Mouse (Mus musculus) lung, embryonic 14.5 days (tissue): ENCODE data around the gene Ccdc74a. TPM values are rescaled to one million over a fixed set of nuclear protein-coding genes. Genes with fewer than 3 reads are reported as not detected.

Source experiments
- ATAC-seq: fragments of 200-750 bp; cut with Nextera tagmentation; 2 replicates; pipeline ENCODE4 v1.8.0; 2017; ENCODE audit warnings: mild to moderate bottlenecking, moderate TSS enrichment, moderate library complexity; ENCODE audit not compliant: insufficient read depth
- DNase-seq: peaks from one replicate; pipeline ENCODE4 v3.0.0-alpha.2; 2015
- H3K27ac ChIP-seq: fragments of 300-500 bp; sonication (generic); 2 replicates; pipeline ENCODE4 v1.5.1; 2014; ENCODE audit warnings: low read depth, mild to moderate bottlenecking, moderate library complexity
- H3K27me3 ChIP-seq: fragments of 300-500 bp; sonication (generic); 2 replicates; pipeline ENCODE4 v1.6.1; 2014; ENCODE audit warnings: low read length, control low read depth; ENCODE audit not compliant: insufficient read depth
- H3K36me3 ChIP-seq: fragments of 300-500 bp; sonication (generic); 2 replicates; pipeline ENCODE4 v1.6.1; 2014; ENCODE audit warnings: control low read depth; ENCODE audit not compliant: insufficient read depth
- H3K4me1 ChIP-seq: fragments of 300-500 bp; sonication (generic); 2 replicates; pipeline ENCODE4 v1.6.1; 2014; ENCODE audit warnings: antibody characterized with exemption, control low read depth; ENCODE audit not compliant: insufficient read depth
- H3K4me2 ChIP-seq: fragments of 300-500 bp; sonication (generic); 2 replicates; pipeline ENCODE4 v1.6.1; 2014; ENCODE audit warnings: mild to moderate bottlenecking
- H3K4me3 ChIP-seq: fragments of 300-500 bp; sonication (generic); 2 replicates; pipeline ENCODE4 v1.5.1; 2014; ENCODE audit warnings: low read depth, low read length
- H3K9ac ChIP-seq: fragments of 300-500 bp; sonication (generic); 2 replicates; pipeline ENCODE4 v1.6.1; 2014
- H3K9me3 ChIP-seq: fragments of 300-500 bp; sonication (generic); 2 replicates; pipeline ENCODE4 v1.6.1; 2016; ENCODE audit warnings: low read depth, low read length, control low read depth
- CTCF ChIP-seq: IDR thresholded peaks from 2 replicates; pipeline ENCODE4 v1.5.1; 2016; ENCODE audit warnings: antibody characterized with exemption, low read depth
- WGBS: fragments of 180-500 bp; shearing (Covaris S2); extraction: QIAGEN DNeasy Blood & Tissue Kit; methylation state at CpG from one replicate; pipeline ENCODE4 v1.1.7; 2014; 5-methylcytosine and 5-hydroxymethylcytosine counted together
- polyA plus RNA-seq: library from polyadenylated mRNA; unstranded; fragments of >200 nt; fragmentation: Nextera tagmentation; extraction: Ambion mirVana; gene quantifications from 2 replicates; pipeline ENCODE4 v1.2.1, GENCODE M21; 2014

The Ccdc74a gene
- polyA plus RNA-seq, 1 experiment from 2014 or later: 5.3 TPM

DNA sequence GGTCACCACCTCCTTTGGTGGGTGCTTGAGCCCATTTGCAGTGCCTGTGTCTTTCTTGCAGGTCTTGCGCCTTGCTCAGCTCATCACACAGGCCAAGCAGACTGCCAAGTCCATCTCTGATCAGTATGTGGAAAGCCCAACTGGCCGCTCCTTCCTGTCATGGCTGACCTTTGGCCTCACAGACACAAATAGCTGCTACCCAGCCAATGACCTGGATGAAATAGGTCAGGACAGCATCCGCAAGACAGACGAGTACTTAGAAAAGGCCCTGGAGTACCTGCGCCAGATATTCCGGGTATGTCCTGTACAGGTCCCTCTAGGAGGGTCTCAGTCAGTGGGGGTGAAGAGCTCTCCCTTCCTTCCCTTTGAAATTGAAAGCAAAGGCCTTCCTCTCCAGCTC lies 5.0 kb upstream of the Ccdc74a start:
- no peak for TF ChIP-seq CTCF
- ATAC-seq (no peak), DNase-seq (no peak)
- no peaks in the 10 kb centered on the region for H3K27me3 ChIP-seq
- H3K4me2 ChIP-seq: no peak overlapping the region
- 82% methylated on average over 6 of the region's 6 CpGs for WGBS
- H3K4me1 ChIP-seq: no peaks in the 10 kb centered on the region
- peaks cover 63% of the 10 kb centered on the region for H3K36me3 ChIP-seq
- no peaks in the 10 kb centered on the region for H3K9me3 ChIP-seq
- H3K4me3 ChIP-seq: no peak overlapping the region
- no peak overlapping the region for H3K27ac ChIP-seq
- H3K9ac ChIP-seq: no peak overlapping the region

DNA sequence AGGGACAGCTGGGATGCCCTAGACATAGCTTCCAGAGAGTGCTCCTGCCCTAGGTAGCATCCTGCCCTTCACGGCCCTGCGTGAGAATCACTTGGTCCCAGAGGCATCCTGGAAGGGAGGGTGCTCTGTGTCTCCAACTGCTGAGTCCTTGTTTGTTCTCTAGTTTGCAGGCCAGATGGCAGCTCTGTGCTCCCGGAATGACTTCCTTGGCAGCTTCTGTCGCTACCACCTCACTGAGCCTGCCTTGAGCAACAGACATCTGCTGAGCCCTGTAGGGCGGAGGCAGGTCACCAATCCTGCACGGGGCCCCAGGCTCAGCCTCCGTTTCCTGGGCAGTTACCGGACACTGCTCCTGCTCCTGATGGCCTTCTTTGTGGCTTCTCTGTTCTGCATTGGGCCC lies 4.0 kb upstream of the Ccdc74a start:
- ATAC-seq: no peak
- Histone ChIP-seq H3K9me3 (no peaks in the 10 kb centered on the region), H3K4me3 (no peak overlapping the region), H3K4me2 (no peak overlapping the region), H3K4me1 (no peaks in the 10 kb centered on the region; the same call in 1 of the 2 replicates), H3K36me3 (peaks cover 59% of the 10 kb centered on the region), H3K9ac (no peak overlapping the region), H3K27me3 (no peaks in the 10 kb centered on the region), H3K27ac (no peak overlapping the region)
- WGBS: 87% methylated on average over 8 of the region's 8 CpGs
- no peak for DNase-seq
- no peak for TF ChIP-seq CTCF

GRCm38 (mm10) chr16:17643437-17643990 lies 2.8 kb upstream of the Ccdc74a start:
- no peak for DNase-seq

DNA sequence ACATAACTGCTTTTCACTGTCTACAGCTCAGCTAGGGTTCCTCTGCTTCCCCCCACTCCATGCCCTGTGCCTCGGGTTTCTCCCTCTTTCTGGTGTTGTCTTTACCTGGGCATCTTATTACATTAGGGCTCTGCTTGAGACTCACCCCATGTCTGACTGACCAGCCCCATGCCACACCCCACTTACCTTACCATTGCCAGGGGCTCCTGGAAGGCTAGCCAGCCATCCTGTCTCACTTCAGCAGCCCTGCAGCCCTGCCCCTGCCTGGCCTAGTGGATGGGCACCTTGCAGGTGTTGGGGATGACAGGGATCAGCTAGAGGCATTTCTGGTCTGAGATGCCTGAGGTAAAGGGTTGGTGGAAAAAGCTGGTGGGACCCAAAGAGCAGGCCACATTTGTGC lies 886 bp downstream of the Ccdc74a start:
- no peaks in the 10 kb centered on the region for H3K9me3 ChIP-seq
- ATAC-seq: no peak
- no peaks in the 10 kb centered on the region; the same call in 1 of the 2 replicates for H3K4me1 ChIP-seq
- no peak overlapping the region for H3K27ac ChIP-seq
- H3K36me3 ChIP-seq: peaks cover 36% of the 10 kb centered on the region
- H3K9ac ChIP-seq: no peak overlapping the region
- peak overlapping the region; percentile 53 for H3K4me3 ChIP-seq
- H3K4me2 ChIP-seq: peak overlapping the region; percentile 80
- no peak for DNase-seq
- WGBS: 4% methylated on average over 1 of the region's 1 CpGs
- TF ChIP-seq CTCF: no peak
- H3K27me3 ChIP-seq: no peaks in the 10 kb centered on the region

More at GRCm38 (mm10) chr16:17643437-17643990, 2.8 kb upstream of the Ccdc74a start:
- H3K27ac ChIP-seq: no peak overlapping the region
- no peak for ATAC-seq
- WGBS: 87% methylated on average over 4 of the region's 4 CpGs
- no peaks in the 10 kb centered on the region; the same call in 1 of the 2 replicates for H3K4me1 ChIP-seq
- no peaks in the 10 kb centered on the region for H3K27me3 ChIP-seq
- peaks cover 47% of the 10 kb centered on the region for H3K36me3 ChIP-seq
- no peak overlapping the region for H3K4me2 ChIP-seq
- H3K4me3 ChIP-seq: no peak overlapping the region
- no peaks in the 10 kb centered on the region for H3K9me3 ChIP-seq
- H3K9ac ChIP-seq: no peak overlapping the region
- TF ChIP-seq CTCF: no peak

- DNase-seq: no peak
- Histone ChIP-seq H3K9ac (no peak overlapping the region), H3K27ac (no peak overlapping the region), H3K4me2 (no peak overlapping the region), H3K4me1 (no peaks in the 10 kb centered on the region; the same call in 1 of the 2 replicates), H3K27me3 (no peaks in the 10 kb centered on the region), H3K4me3 (no peak overlapping the region), H3K9me3 (no peaks in the 10 kb centered on the region), H3K36me3 (peaks cover 36% of the 10 kb centered on the region)
- 79% methylated on average over 10 of the region's 10 CpGs for WGBS
- no peak for TF ChIP-seq CTCF
- ATAC-seq: no peak
Observed at GRCm38 (mm10) chr16:17647566-17648340, 1.5 kb downstream of the Ccdc74a start.

GRCm38 (mm10) chr16:17649925-17650605 lies 3.8 kb downstream of the Ccdc74a start:
- Histone ChIP-seq H3K4me2 (no peak overlapping the region), H3K36me3 (peaks cover 52% of the 10 kb centered on the region), H3K4me1 (no peaks in the 10 kb centered on the region; the same call in 1 of the 2 replicates), H3K9ac (no peak overlapping the region), H3K9me3 (no peaks in the 10 kb centered on the region), H3K4me3 (no peak overlapping the region), H3K27me3 (no peaks in the 10 kb centered on the region), H3K27ac (no peak overlapping the region)
- ATAC-seq (no peak), DNase-seq (no peak)
- WGBS: 87% methylated on average over 16 of the region's 16 CpGs
- no peak for TF ChIP-seq CTCF

GRCm38 (mm10) chr16:17650711-17651110 lies 4.4 kb downstream of the Ccdc74a start:
- no peaks in the 10 kb centered on the region; the same call in 1 of the 2 replicates for H3K4me1 ChIP-seq
- DNase-seq: no peak
- peaks cover 59% of the 10 kb centered on the region for H3K36me3 ChIP-seq
- no peak overlapping the region for H3K4me2 ChIP-seq
- H3K27ac ChIP-seq: no peak overlapping the region
- no peak overlapping the region for H3K4me3 ChIP-seq
- no peak for TF ChIP-seq CTCF
- no peaks in the 10 kb centered on the region for H3K9me3 ChIP-seq
- ATAC-seq: no peak
- no peak overlapping the region for H3K9ac ChIP-seq
- 100% methylated on average over 1 of the region's 1 CpGs for WGBS
- H3K27me3 ChIP-seq: no peaks in the 10 kb centered on the region
